Mouse (Mus musculus) hindbrain, embryonic 14.5 days (tissue): ENCODE measurements around the gene Sox8. TPM values are rescaled to one million over a fixed set of nuclear protein-coding genes. Genes with fewer than 3 reads are reported as not detected.
A peak's percentile ranks its signal among the peaks of the same experiment; 100 is the strongest.

ENCODE experiments used
- ATAC-seq: fragments of 200-750 bp; cut with Nextera tagmentation; 2 replicates; pipeline ENCODE4 v1.8.0; 2017; ENCODE audit warnings: moderate number of reproducible peaks, mild to moderate bottlenecking, moderate TSS enrichment, moderate library complexity; ENCODE audit not compliant: low FRiP score
- DNase-seq: peaks from one replicate; pipeline ENCODE4 v3.0.0-alpha.2; 2015; ENCODE audit warnings: low spot score
- H3K27ac ChIP-seq: fragments of 300-500 bp; sonication (generic); 2 replicates; pipeline ENCODE4 v1.5.1; 2014; ENCODE audit warnings: mild to moderate bottlenecking, moderate library complexity
- H3K27me3 ChIP-seq: fragments of 300-500 bp; sonication (generic); 2 replicates; pipeline ENCODE4 v1.6.1; 2014; ENCODE audit warnings: mild to moderate bottlenecking, low read length, mixed read lengths; ENCODE audit not compliant: control insufficient read depth, insufficient read depth
- H3K36me3 ChIP-seq: fragments of 300-500 bp; sonication (generic); replicated peaks from 2 replicates; pipeline ENCODE4 v1.6.1; 2014; ENCODE audit not compliant: control insufficient read depth, insufficient read depth
- H3K4me1 ChIP-seq: fragments of 300-500 bp; sonication (generic); replicated peaks from 2 replicates; pipeline ENCODE4 v1.6.1; 2014; ENCODE audit warnings: antibody characterized with exemption, low read length, mixed read lengths; ENCODE audit not compliant: control insufficient read depth, insufficient read depth
- H3K4me2 ChIP-seq: fragments of 300-500 bp; sonication (generic); replicated peaks from 2 replicates; pipeline ENCODE4 v1.6.1; 2014; ENCODE audit warnings: mild to moderate bottlenecking, moderate library complexity
- H3K4me3 ChIP-seq: fragments of 300-500 bp; sonication (generic); replicated peaks from 2 replicates; pipeline ENCODE4 v1.5.1; 2014; ENCODE audit warnings: mild to moderate bottlenecking, low read length
- H3K9ac ChIP-seq: fragments of 300-500 bp; sonication (generic); 2 replicates; pipeline ENCODE4 v1.6.1; 2014
- H3K9me3 ChIP-seq: fragments of 300-500 bp; sonication (generic); 2 replicates; pipeline ENCODE4 v1.6.1; 2016; ENCODE audit warnings: low read length; ENCODE audit not compliant: control insufficient read depth
- WGBS: fragments of 180-500 bp; shearing (Covaris S2); extraction: QIAGEN DNeasy Blood & Tissue Kit; methylation state at CpG from one replicate; pipeline ENCODE4 v1.1.7; 2014; 5-methylcytosine and 5-hydroxymethylcytosine counted together
- polyA plus RNA-seq: library from polyadenylated mRNA; unstranded; fragments of >200 nt; fragmentation: Nextera tagmentation; extraction: Ambion mirVana; gene quantifications from 2 replicates; pipeline ENCODE4 v1.2.1, GENCODE M21; 2014

The Sox8 gene
- polyA plus RNA-seq, 1 experiment from 2014 or later, result 18.5 TPM

GRCm38 (mm10) chr17:25584646-25585045 lies 14.2 kb upstream of the Sox8 start:
- H3K9me3 ChIP-seq, result no peaks in the 10 kb centered on the region
- H3K4me1 ChIP-seq, result peaks cover 4% of the 10 kb centered on the region; the same call in 1 of the 2 replicates
- peaks cover 21% of the 10 kb centered on the region for H3K36me3 ChIP-seq
- no peak for ATAC-seq
- H3K27ac ChIP-seq, result no peak overlapping the region
- no peak overlapping the region for H3K9ac ChIP-seq
- no peak overlapping the region for H3K4me3 ChIP-seq
- 94% methylated on average over 9 of the region's 9 CpGs for WGBS
- H3K4me2 ChIP-seq, result no peak overlapping the region
- DNase-seq, result no peak
- no peaks in the 10 kb centered on the region for H3K27me3 ChIP-seq

GRCm38 (mm10) chr17:25583858-25584257 lies 13.4 kb upstream of the Sox8 start:
- H3K27me3 ChIP-seq, result no peaks in the 10 kb centered on the region

GRCm38 (mm10) chr17:25583099-25583498 lies 12.6 kb upstream of the Sox8 start:
- DNase-seq (no peak), ATAC-seq (no peak)
- no peak overlapping the region for H3K9ac ChIP-seq
- peaks cover 13% of the 10 kb centered on the region for H3K4me1 ChIP-seq
- H3K27ac ChIP-seq, result no peak overlapping the region
- no peak overlapping the region for H3K4me3 ChIP-seq
- peaks cover 11% of the 10 kb centered on the region; the same call in 1 of the 2 replicates for H3K36me3 ChIP-seq
- 82% methylated on average over 4 of the region's 4 CpGs for WGBS
- no peak overlapping the region for H3K4me2 ChIP-seq
- no peaks in the 10 kb centered on the region for H3K9me3 ChIP-seq
- no peaks in the 10 kb centered on the region for H3K27me3 ChIP-seq

More at GRCm38 (mm10) chr17:25583858-25584257, 13.4 kb upstream of the Sox8 start:
- peaks cover 6% of the 10 kb centered on the region; the same call in 1 of the 2 replicates for H3K4me1 ChIP-seq
- no peak overlapping the region for H3K4me2 ChIP-seq
- WGBS, result 91% methylated on average over 8 of the region's 8 CpGs
- DNase-seq (no peak), ATAC-seq (no peak)
- H3K9me3 ChIP-seq, result no peaks in the 10 kb centered on the region
- H3K36me3 ChIP-seq, result peaks cover 18% of the 10 kb centered on the region; the same call in 1 of the 2 replicates
- H3K9ac ChIP-seq, result no peak overlapping the region
- no peak overlapping the region for H3K4me3 ChIP-seq
- H3K27ac ChIP-seq, result no peak overlapping the region

GRCm38 (mm10) chr17:25582076-25582475 lies 11.6 kb upstream of the Sox8 start:
- no peak for DNase-seq
- H3K9me3 ChIP-seq, result no peaks in the 10 kb centered on the region
- peaks cover 6% of the 10 kb centered on the region; the same call in 1 of the 2 replicates for H3K36me3 ChIP-seq
- H3K9ac ChIP-seq, result no peak overlapping the region
- ATAC-seq, result no peak
- WGBS, result 60% methylated on average over 8 of the region's 8 CpGs
- no peak overlapping the region for H3K27ac ChIP-seq
- H3K4me1 ChIP-seq, result peaks cover 14% of the 10 kb centered on the region
- H3K4me3 ChIP-seq, result no peak overlapping the region
- no peaks in the 10 kb centered on the region for H3K27me3 ChIP-seq
- no peak overlapping the region for H3K4me2 ChIP-seq

GRCm38 (mm10) chr17:25579332-25580047 lies 9.0 kb upstream of the Sox8 start:
- DNase-seq (no peak), ATAC-seq (peak; percentile 52)
- 8% methylated on average over 21 of the region's 21 CpGs for WGBS
- peak overlapping the region; percentile 56 for H3K4me3 ChIP-seq
- peak overlapping the region; percentile 71 for H3K9ac ChIP-seq
- H3K4me1 ChIP-seq, result peaks cover 14% of the 10 kb centered on the region
- no peaks in the 10 kb centered on the region for H3K27me3 ChIP-seq
- H3K36me3 ChIP-seq, result no peaks in the 10 kb centered on the region
- H3K4me2 ChIP-seq, result peak overlapping the region; percentile 85
- H3K9me3 ChIP-seq, result no peaks in the 10 kb centered on the region
- H3K27ac ChIP-seq, result peak overlapping the region; percentile 76

- DNase-seq (peak; percentile 93), ATAC-seq (peak; percentile 97)
- Histone ChIP-seq H3K27me3 (no peaks in the 10 kb centered on the region), H3K4me1 (peaks cover 14% of the 10 kb centered on the region), H3K27ac (peak within 1 kb of the TSS; percentile 76), H3K9me3 (no peaks in the 10 kb centered on the region), H3K4me3 (peak within 1 kb of the TSS; percentile 56), H3K4me2 (peak within 1 kb of the TSS; percentile 85), H3K9ac (peak within 1 kb of the TSS; percentile 71), H3K36me3 (no peaks in the 10 kb centered on the region)
- WGBS, result under 1% methylated on average over 31 of the region's 31 CpGs
Measured at GRCm38 (mm10) chr17:25578920-25579319, 8.4 kb upstream of the Sox8 start, which contains the start of gene Lmf1. Gene Lmf1, plus strand, starts transcription at chr17:25579085.

GRCm38 (mm10) chr17:25577702-25578101 lies 7.2 kb upstream of the Sox8 start:
- Histone ChIP-seq H3K4me3 (no peak overlapping the region), H3K9me3 (no peaks in the 10 kb centered on the region), H3K36me3 (no peaks in the 10 kb centered on the region), H3K27ac (no peak overlapping the region), H3K9ac (no peak overlapping the region), H3K4me1 (peaks cover 14% of the 10 kb centered on the region), H3K4me2 (no peak overlapping the region), H3K27me3 (no peaks in the 10 kb centered on the region)
- WGBS, result 38% methylated on average over 2 of the region's 2 CpGs
- ATAC-seq, result no peak
- DNase-seq, result no peak

GRCm38 (mm10) chr17:25577263-25577662 lies 6.8 kb upstream of the Sox8 start:
- 49% methylated on average over 6 of the region's 6 CpGs for WGBS
- ATAC-seq, result no peak

GRCm38 (mm10) chr17:25576034-25576433 lies 5.5 kb upstream of the Sox8 start:
- Histone ChIP-seq H3K4me1 (peaks cover 20% of the 10 kb centered on the region), H3K36me3 (no peaks in the 10 kb centered on the region), H3K27ac (no peak overlapping the region), H3K27me3 (peaks cover 7% of the 10 kb centered on the region; the same call in 1 of the 2 replicates), H3K4me3 (no peak overlapping the region), H3K9me3 (no peaks in the 10 kb centered on the region), H3K9ac (no peak overlapping the region), H3K4me2 (no peak overlapping the region)
- DNase-seq, result no peak
- WGBS, result 83% methylated on average over 2 of the region's 2 CpGs
- ATAC-seq, result no peak

More at GRCm38 (mm10) chr17:25577263-25577662, 6.8 kb upstream of the Sox8 start:
- Histone ChIP-seq H3K4me3 (no peak overlapping the region), H3K27me3 (no peaks in the 10 kb centered on the region), H3K27ac (no peak overlapping the region), H3K9ac (no peak overlapping the region), H3K9me3 (no peaks in the 10 kb centered on the region), H3K36me3 (no peaks in the 10 kb centered on the region), H3K4me2 (no peak overlapping the region), H3K4me1 (peaks cover 14% of the 10 kb centered on the region)
- DNase-seq, result no peak
